ENCODE assay signal across 18 mouse cellular contexts in the genomic region with DNA sequence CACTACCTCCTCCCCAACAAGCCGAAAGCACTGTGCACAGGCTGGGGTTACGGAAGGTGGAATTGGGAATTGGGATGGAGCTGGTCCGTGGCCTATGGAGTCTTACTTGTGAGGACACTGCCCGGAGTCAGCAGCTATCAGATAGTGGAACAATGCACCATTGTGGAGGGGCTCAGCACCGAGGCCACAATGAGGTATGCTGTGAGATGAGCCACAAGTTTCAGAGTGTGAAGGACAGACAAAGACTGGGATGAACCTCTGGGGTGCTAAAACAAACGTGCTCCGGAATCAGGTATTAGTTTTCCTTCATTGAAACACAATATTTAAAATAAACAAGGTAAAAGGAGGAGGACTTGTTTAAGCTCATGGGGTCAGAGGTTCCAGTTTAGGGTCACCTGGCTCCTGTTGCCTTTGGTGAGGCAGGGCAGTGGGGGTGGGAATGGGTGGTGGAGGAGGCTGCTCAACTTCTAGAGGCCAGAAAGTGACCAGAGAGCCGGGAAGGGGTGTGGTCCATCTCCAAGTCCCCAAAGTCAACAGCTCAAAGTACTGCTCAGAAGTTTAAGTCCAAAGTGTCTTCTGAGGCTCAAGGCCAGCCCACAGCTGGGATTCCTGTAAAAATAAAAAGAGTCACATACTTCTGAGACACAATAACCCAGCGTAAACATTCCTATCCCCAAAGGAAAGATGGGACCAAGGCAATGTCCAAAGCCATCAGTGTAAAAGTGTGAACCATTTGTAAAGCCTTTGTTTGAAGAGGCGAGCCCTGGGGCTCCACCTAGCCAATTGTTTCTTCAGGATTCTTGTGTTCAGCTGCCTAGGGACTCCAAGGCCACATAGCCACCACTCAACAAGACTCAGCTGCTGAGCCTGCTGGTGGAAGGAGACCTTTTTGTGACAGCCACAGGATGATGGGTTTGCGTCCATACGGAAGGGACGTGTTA.
"Had no signal": no experiment of that assay in that cellular context is flagged by ENCODE, and none has a peak within 500 bp of the region (broad histone marks: within the 10 kb centered on the region; RNA-seq: fewer than 3 reads in every experiment).

No protein-coding gene starts in this region.

- H3K27me3 ChIP-seq: limb, embryonic 13.5 days; liver, embryonic 13.5 days; neural tube, embryonic 12.5 days had no signal

- ATAC-seq: inflammation-experienced regulatory T-cells, adult 6 months; intestine, embryonic 16.5 days had no signal

- H3K4me1 ChIP-seq: limb, embryonic 10.5 days; limb, embryonic 13.5 days; liver, embryonic 13.5 days; neural tube, embryonic 12.5 days had no signal

- H3K9me3 ChIP-seq: limb, embryonic 10.5 days; limb, embryonic 13.5 days; liver, embryonic 13.5 days; neural tube, embryonic 12.5 days had no signal

- H3K4me2 ChIP-seq: limb, embryonic 13.5 days; liver, embryonic 13.5 days; midbrain, embryonic 11.5 days; neural tube, embryonic 12.5 days had no signal

- H3K27ac ChIP-seq: limb, embryonic 10.5 days; limb, embryonic 13.5 days; liver, embryonic 13.5 days; neural tube, embryonic 12.5 days; stomach, postnatal 0 days had no signal

- H3K9ac ChIP-seq: limb, embryonic 13.5 days; liver, embryonic 13.5 days; neural tube, embryonic 12.5 days had no signal

- H3K4me3 ChIP-seq: limb, embryonic 10.5 days; limb, embryonic 13.5 days; liver, embryonic 13.5 days; neural tube, embryonic 12.5 days had no signal

- DNase-seq: kidney, postnatal 10 days; kidney, postnatal 36 days; layer of hippocampus, adult 9-11 months; liver; liver, embryonic 13.5 days; lung, adult 2 months; lung, postnatal 14 days; lung, postnatal 4 days; midbrain, embryonic 14.5 days; thymus, adult 18-20 months; thymus, postnatal 36 days had no signal

- H3K36me3 ChIP-seq: limb, embryonic 10.5 days; limb, embryonic 13.5 days; liver, embryonic 13.5 days; neural tube, embryonic 12.5 days had no signal
